Mouse (Mus musculus) right cerebral cortex, adult 2 months (tissue): ENCODE measurements around the gene Vmn1r202.
"Not testable (repeated sequence)": the region's sequence is repeated elsewhere in the genome, so short reads cannot be mapped to it uniquely, and the experiment has no call there.

Experiments used
- DNase-seq, 2 experiments: peaks; one replicate each; pipeline ENCODE4 v3.0.0; 2021 to 2022; ENCODE audit warnings: low spot score in 2 of 2

Vmn1r202 gene

GRCm38 (mm10) chr13:22505281-22505680 is at the start of gene Vmn1r202:
Gene Vmn1r202 (minus strand): TSS chr13:22505381.
- no peak for DNase-seq

- DNase-seq: not testable (repeated sequence)
Measured at GRCm38 (mm10) chr13:22552898-22553297, 47.7 kb upstream of the Vmn1r202 start, which contains the start of gene Vmn1r204. Gene Vmn1r204 (plus strand): TSS chr13:22553198.

DNA sequence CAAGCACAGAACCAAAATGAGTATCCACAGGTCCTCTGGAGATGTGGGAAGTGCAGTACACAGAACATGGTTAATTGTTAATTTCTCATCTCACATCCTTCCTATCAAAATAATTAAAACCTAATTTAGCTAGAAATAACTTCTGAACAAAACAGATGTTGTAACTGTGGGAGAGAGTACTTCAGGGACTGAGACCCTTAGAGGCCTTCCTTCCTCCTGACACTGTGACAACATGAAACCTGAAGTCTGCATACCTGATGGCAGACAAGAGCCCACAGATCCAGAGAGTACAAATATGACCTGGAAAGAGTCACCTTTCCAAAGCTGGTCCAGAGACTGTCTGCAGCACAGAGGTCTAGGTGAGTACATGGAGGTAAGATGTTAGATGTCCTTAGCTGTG is 12.6 kb upstream of the Vmn1r202 start, which contains the start of gene Vmn1r203:
TSS of gene Vmn1r203 (plus strand) at position 301 of the 400 bp plus-strand sequence.
- no peak for DNase-seq

DNA sequence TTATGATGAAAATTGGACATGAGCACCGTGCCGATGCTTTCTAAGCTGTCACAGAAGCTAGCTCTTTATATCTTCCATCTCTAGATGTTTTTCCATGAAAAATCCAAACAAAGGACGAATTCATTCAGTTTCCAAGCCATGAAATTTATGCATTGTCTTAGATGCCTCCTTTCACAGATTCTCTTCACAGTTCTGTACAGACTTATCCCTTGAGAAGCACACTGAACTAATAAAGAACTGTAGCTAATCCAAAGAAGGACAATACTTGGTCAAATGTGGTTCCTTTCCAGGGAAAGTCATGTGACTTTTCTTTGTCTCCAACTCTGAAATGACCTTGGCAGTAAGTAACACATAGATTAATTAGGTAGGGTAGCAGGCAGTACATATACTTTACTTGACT is 2.8 kb downstream of the Vmn1r202 start:
- no peak for DNase-seq

GRCm38 (mm10) chr13:22471623-22472022 is 33.6 kb downstream of the Vmn1r202 start, which contains the start of gene Vmn1r201:
Gene Vmn1r201 (plus strand): TSS chr13:22471923.
- no peak for DNase-seq

DNA sequence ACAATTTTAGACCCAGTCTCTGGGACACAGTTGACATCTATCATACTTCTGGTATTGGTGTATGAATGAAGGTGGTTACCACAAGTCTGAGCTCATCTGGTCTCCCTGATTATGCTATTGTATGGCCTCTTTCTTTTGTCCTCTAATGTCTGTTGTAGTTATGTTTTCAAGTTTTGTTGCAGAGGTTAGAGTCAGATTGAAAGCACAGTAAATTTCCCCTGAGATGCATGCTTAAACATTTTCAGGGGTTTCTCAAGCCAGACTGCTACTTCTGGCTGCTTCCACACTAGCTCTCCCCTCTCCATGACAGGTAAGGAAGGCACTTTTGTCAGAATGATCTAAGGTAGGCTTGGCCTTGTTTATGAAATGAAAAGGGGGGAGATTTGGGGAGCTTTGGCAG is 50.0 kb downstream of the Vmn1r202 start:
- DNase-seq: no peak
